Mouse (Mus musculus): ENCODE results near the gene Armh4.

- TF ChIP-seq POLR2A (IDR thresholded peaks at IDR 0.05; ENCODE audit: low read depth, low read length) = no peak
- no peak for TF ChIP-seq CTCF (conservative IDR thresholded peaks at IDR 0.05; ENCODE audit: insufficient read depth, insufficient read length, low read depth, low read length)
These were observed 16.6 kb downstream of the Armh4 start for GRCm38 (mm10) chr14:49766601-49767000.

Data from kidney, adult 2 months (tissue).